Mouse (Mus musculus) brown adipose tissue, adult 24 weeks (tissue): ENCODE results near the gene Tbc1d1. TPM values are rescaled to one million over a fixed set of nuclear protein-coding genes. Genes with fewer than 3 reads are reported as not detected.
A peak's percentile ranks its signal among the peaks of the same experiment; 100 is the strongest.

Experiments used
- H3K27ac ChIP-seq: fragments of 200-500 bp; replicated peaks from 2 replicates; pipeline ENCODE4 v1.5.1; 2012; ENCODE audit warnings: low read depth, mild to moderate bottlenecking, low read length
- H3K4me1 ChIP-seq: fragments of 200-500 bp; 2 replicates; pipeline ENCODE4 v1.6.1; 2012; ENCODE audit warnings: low read length, mixed read lengths; ENCODE audit not compliant: control insufficient read depth, insufficient read depth, insufficient read length
- H3K4me3 ChIP-seq: fragments of 200-500 bp; 2 replicates; pipeline ENCODE4 v1.5.1; 2012; ENCODE audit warnings: low read depth, mild to moderate bottlenecking, low read length, moderate library complexity; ENCODE audit not compliant: insufficient read depth
- polyA plus RNA-seq: library from polyadenylated mRNA; stranded (reverse); fragments of >200 nt; gene quantifications from 2 replicates; pipeline ENCODE4 v1.2.4, GENCODE M21; 2012; ENCODE audit not compliant: missing spikeins, insufficient read depth, insufficient read length

Tbc1d1 gene
- polyA plus RNA-seq, 1 experiment, result 5.6 TPM

- Histone ChIP-seq H3K27ac (no peak overlapping the region), H3K4me1 (no peaks in the 10 kb centered on the region), H3K4me3 (no peak overlapping the region)
Observed at GRCm38 (mm10) chr5:64180548-64180947, 24.4 kb downstream of the Tbc1d1 start.

DNA sequence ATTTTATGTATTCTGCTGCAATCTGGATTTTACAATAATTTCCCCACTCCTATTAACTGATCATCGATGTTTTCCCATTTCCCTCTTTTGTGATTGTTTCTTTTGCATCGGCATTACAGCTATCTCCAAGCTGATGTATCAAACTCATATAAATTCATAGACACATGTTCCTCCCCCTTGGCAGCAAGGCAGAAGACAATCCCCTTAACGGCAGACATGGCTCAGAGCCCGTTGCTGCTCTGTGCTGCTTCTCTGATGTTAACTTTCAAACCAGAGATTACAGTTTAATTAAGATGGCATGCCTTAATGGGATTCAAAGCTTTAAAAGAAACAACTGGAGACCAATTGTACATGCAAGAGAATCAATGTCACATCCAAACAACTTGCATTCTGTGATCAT is 27.6 kb downstream of the Tbc1d1 start:
- no peak overlapping the region for H3K4me3 ChIP-seq
- no peaks in the 10 kb centered on the region for H3K4me1 ChIP-seq
- H3K27ac ChIP-seq, result no peak overlapping the region

DNA sequence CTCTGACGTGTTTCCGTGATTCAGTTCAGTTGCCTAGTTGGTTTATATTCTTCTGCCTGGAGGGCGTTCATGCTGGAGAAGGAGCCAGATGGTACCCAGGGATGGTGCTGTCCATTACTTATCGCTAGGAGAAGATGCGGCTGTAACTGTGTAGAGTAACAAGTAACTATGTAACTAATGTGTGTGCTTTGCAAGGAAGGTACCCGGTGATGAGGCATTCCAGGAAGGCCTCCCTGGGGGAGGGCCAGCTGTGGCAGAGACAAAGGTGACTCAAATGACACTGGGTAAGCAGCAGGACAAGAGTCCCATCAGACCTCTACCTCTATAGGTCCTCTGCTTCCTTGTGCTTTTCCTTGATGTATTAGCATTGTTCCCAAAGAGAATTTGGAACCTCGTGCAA is 29.2 kb downstream of the Tbc1d1 start:
- no peaks in the 10 kb centered on the region for H3K4me1 ChIP-seq
- no peak overlapping the region for H3K4me3 ChIP-seq
- H3K27ac ChIP-seq, result no peak overlapping the region

DNA sequence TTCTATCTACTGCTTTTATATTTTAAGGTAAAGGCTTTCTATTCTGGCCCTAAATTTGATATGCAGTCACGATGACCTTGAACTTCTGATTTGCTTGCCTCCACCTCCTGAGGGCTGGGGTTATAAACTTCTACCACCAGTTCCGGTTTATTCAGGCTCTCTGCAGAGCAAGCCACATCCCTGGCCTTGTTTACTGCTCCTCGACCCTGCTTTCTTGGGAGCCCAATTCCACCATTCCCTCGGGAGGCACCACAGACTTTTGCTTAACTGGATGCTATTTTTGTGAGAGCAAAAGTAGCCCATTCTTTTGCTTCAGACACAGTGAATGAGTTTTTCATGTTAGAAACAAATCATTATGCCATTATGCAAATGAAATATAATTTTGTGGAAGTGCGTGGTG is 30.5 kb downstream of the Tbc1d1 start:
- no peak overlapping the region for H3K4me3 ChIP-seq
- H3K27ac ChIP-seq, result no peak overlapping the region
- no peaks in the 10 kb centered on the region for H3K4me1 ChIP-seq

GRCm38 (mm10) chr5:64188083-64188648 is 32.1 kb downstream of the Tbc1d1 start:
- Histone ChIP-seq H3K4me1 (no peaks in the 10 kb centered on the region), H3K4me3 (no peak overlapping the region), H3K27ac (no peak overlapping the region)

DNA sequence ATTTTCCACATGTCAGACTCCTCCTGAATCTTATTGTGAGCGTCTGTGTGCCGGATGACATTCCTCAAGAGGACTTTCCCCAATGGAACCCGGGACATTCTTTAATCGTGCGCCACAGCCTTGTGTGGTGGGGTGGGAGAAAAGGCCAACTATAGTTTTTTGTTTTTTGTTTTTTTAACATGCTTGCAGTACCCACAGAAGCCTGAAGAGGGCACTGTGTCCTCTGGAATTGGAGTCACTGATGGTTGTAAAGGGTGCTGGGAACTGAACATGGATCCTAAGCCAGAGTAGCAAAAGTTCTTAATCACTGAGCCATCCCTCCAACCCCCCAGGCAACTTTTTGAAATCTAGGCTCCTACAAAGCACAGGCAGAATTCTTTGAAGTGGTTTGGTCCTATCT is 34.8 kb downstream of the Tbc1d1 start:
- H3K27ac ChIP-seq, result no peak overlapping the region
- H3K4me1 ChIP-seq, result no peaks in the 10 kb centered on the region
- no peak overlapping the region for H3K4me3 ChIP-seq

DNA sequence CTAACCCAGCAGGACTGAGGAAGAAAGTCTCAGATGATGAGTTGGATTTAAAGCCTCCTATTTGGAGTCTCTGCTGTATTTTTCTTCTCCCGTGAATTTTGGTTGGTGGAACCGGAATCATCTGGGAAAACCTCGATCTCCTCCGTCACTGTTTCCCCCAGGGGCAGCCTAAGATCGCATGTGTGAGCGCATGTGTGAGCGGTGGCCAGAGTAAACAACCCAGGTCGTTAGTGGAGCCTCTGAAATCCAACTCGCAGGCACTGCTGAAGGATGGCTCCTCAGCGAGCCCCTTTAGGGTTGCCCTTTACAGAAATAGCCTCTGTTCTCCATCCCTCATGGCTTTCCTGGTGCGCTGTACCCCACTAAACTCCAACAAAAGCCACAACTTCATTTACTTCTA is 37.2 kb downstream of the Tbc1d1 start:
- Histone ChIP-seq H3K27ac (0 out of 2 replicates have a peak overlapping the region, but pooled peaks have one; percentile 45), H3K4me3 (no peak overlapping the region)

GRCm38 (mm10) chr5:64196250-64196865 is 40.3 kb downstream of the Tbc1d1 start:
- H3K4me3 ChIP-seq, result no peak overlapping the region
- H3K27ac ChIP-seq, result 0 out of 2 replicates have a peak overlapping the region, but pooled peaks have one; percentile 3
- H3K4me1 ChIP-seq, result 0 out of 2 replicates have a peak, but pooled peaks cover 4% of the 10 kb centered on the region

More for the DNA sequence above, 37.2 kb downstream of the Tbc1d1 start:
- 0 out of 2 replicates have a peak, but pooled peaks cover 4% of the 10 kb centered on the region for H3K4me1 ChIP-seq

- Histone ChIP-seq H3K4me1 (0 out of 2 replicates have a peak, but pooled peaks cover 4% of the 10 kb centered on the region), H3K4me3 (no peak overlapping the region), H3K27ac (0 out of 2 replicates have a peak overlapping the region, but pooled peaks have one; percentile 3)
Observed at GRCm38 (mm10) chr5:64196866-64197321, 40.8 kb downstream of the Tbc1d1 start.

GRCm38 (mm10) chr5:64198624-64199023 is 42.5 kb downstream of the Tbc1d1 start:
- H3K4me3 ChIP-seq, result no peak overlapping the region
- H3K4me1 ChIP-seq, result 0 out of 2 replicates have a peak, but pooled peaks cover 4% of the 10 kb centered on the region
- H3K27ac ChIP-seq, result no peak overlapping the region

DNA sequence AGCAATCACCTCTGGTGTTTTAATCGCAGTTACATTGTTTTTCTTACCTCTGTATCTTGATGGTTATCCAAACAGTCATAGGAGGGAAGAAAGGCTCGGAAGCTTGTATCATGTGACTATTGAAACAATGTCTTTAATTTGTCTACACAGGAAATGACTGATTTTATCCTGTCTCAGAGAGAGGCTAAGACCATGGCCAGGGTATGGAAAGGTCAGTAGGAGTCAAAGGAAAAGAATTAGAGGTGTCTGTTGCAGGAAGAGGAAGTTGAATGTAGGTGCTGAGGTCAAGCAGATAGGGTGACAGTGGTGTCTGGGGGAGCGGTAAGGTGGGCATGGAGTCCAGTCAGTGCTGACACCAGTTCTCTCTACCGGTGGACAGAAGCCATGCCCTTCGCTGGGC is 45.0 kb downstream of the Tbc1d1 start:
- Histone ChIP-seq H3K4me3 (no peak overlapping the region), H3K27ac (no peak overlapping the region), H3K4me1 (0 out of 2 replicates have a peak, but pooled peaks cover 4% of the 10 kb centered on the region)

DNA sequence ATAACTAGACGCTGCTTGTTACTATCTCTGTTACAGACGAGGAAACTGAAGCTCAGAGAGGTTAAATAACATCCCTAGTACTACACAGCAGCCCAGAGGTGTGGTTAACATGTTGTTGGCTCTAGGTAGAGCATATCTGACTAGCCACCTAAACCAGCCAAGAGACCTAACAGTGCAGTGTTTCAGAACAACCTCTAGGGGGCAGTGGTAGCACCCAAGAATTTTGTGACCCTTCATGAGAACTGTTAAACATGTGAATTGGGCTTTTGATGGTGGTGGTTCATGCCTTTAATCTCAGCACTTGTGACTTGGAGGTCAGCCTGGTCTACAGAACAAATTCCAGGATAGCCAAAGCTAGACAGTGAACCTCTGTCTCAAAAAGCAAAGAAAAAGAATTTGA is 46.2 kb downstream of the Tbc1d1 start:
- no peak overlapping the region for H3K27ac ChIP-seq
- no peaks in the 10 kb centered on the region for H3K4me1 ChIP-seq
- H3K4me3 ChIP-seq, result no peak overlapping the region

- Histone ChIP-seq H3K27ac (no peak overlapping the region), H3K4me3 (no peak overlapping the region)
Observed at GRCm38 (mm10) chr5:64205610-64206009, 49.5 kb downstream of the Tbc1d1 start.

GRCm38 (mm10) chr5:64206431-64206830 is 50.3 kb downstream of the Tbc1d1 start:
- no peak overlapping the region for H3K4me3 ChIP-seq
- H3K27ac ChIP-seq, result no peak overlapping the region
- no peaks in the 10 kb centered on the region for H3K4me1 ChIP-seq

More at GRCm38 (mm10) chr5:64205610-64206009, 49.5 kb downstream of the Tbc1d1 start:
- no peaks in the 10 kb centered on the region for H3K4me1 ChIP-seq

- Histone ChIP-seq H3K27ac (no peak overlapping the region), H3K4me3 (no peak overlapping the region), H3K4me1 (peaks cover under 1% of the 10 kb centered on the region; the same call in 1 of the 2 replicates)
Observed at GRCm38 (mm10) chr5:64206875-64207274, 50.8 kb downstream of the Tbc1d1 start.

- Histone ChIP-seq H3K4me1 (peaks cover 6% of the 10 kb centered on the region; the same call in 1 of the 2 replicates), H3K4me3 (no peak overlapping the region), H3K27ac (no peak overlapping the region)
Observed at GRCm38 (mm10) chr5:64207800-64208199, 51.7 kb downstream of the Tbc1d1 start.
